Comparison of ENCODE assay signal across 8 mouse cellular contexts in genomic region chr9:107984052-107984753, GRCm38 (mm10). TPM values are rescaled to one million over a fixed set of nuclear protein-coding genes. Genes with fewer than 3 reads are reported as not detected.
A peak's percentile ranks its signal among the peaks of the same experiment; 100 is the strongest.
DNase-seq lines count a peak whose midpoint lies in the region; ATAC-seq and TF ChIP-seq lines count a peak whose summit lies in the region.

No protein-coding gene starts in this region.

- no peaks in the 10 kb centered on the region; the same call in 1 of the 2 replicates for H3K36me3 ChIP-seq in neural tube, embryonic 11.5 days (ENCODE audit: control insufficient read depth, insufficient read depth, low read length)
- H3K36me3 ChIP-seq in forebrain, postnatal 0 days (ENCODE audit: insufficient read depth) = no peaks in the 10 kb centered on the region
- no peaks in the 10 kb centered on the region for H3K36me3 ChIP-seq in neural tube, embryonic 14.5 days (ENCODE audit: control insufficient read depth, insufficient read depth, low read length)

- H3K9me3 ChIP-seq in neural tube, embryonic 11.5 days (ENCODE audit: control insufficient read depth, low read length) = no peaks in the 10 kb centered on the region
- H3K9me3 ChIP-seq in forebrain, postnatal 0 days (ENCODE audit: low read length) = no peaks in the 10 kb centered on the region
- H3K9me3 ChIP-seq in neural tube, embryonic 14.5 days (ENCODE audit: control insufficient read depth, low read length) = no peaks in the 10 kb centered on the region

- peaks cover 13% of the 10 kb centered on the region for H3K4me1 ChIP-seq in neural tube, embryonic 11.5 days (ENCODE audit: control insufficient read depth, insufficient read depth, low read length)
- peaks cover 5% of the 10 kb centered on the region; the same call in 1 of the 2 replicates for H3K4me1 ChIP-seq in forebrain, postnatal 0 days (ENCODE audit: insufficient read depth)
- H3K4me1 ChIP-seq in neural tube, embryonic 14.5 days (ENCODE audit: control insufficient read depth, insufficient read depth, low read length) = no peaks in the 10 kb centered on the region

- TF ChIP-seq CTCF in forebrain, postnatal 0 days (IDR thresholded peaks at IDR 0.05; ENCODE audit: low read depth) = no peak

- H3K27ac ChIP-seq in neural tube, embryonic 11.5 days (ENCODE audit: low read depth, low read length) = peak overlapping the region; percentile 91
- 0 out of 2 replicates have a peak overlapping the region, but pooled peaks have one; percentile 21 for H3K27ac ChIP-seq in forebrain, postnatal 0 days (ENCODE audit: low read depth, low read length)
- H3K27ac ChIP-seq in neural tube, embryonic 14.5 days (ENCODE audit: low read depth, low read length) = peak overlapping the region; percentile 82

- 61% methylated on average over 19 of the region's 19 CpGs for WGBS in neural tube, embryonic 11.5 days
- 81% methylated on average over 19 of the region's 19 CpGs for WGBS in forebrain, postnatal 0 days
- 72% methylated on average over 19 of the region's 19 CpGs for WGBS in neural tube, embryonic 14.5 days

- H3K27me3 ChIP-seq in neural tube, embryonic 11.5 days (ENCODE audit: control insufficient read depth, insufficient read depth, low read length) = peaks cover 6% of the 10 kb centered on the region
- H3K27me3 ChIP-seq in forebrain, postnatal 0 days (ENCODE audit: insufficient read depth, low read length) = no peaks in the 10 kb centered on the region
- H3K27me3 ChIP-seq in neural tube, embryonic 14.5 days (ENCODE audit: control insufficient read depth, insufficient read depth, low read length) = peaks cover 9% of the 10 kb centered on the region

- no peak for ATAC-seq in neural tube, embryonic 11.5 days (ENCODE audit: insufficient read depth, low FRiP score, low TSS enrichment)
- ATAC-seq in forebrain, postnatal 0 days = no peak
- no peak for ATAC-seq in neural tube, embryonic 14.5 days (ENCODE audit: low read depth)

- peak overlapping the region; percentile 65 for H3K9ac ChIP-seq in neural tube, embryonic 11.5 days (ENCODE audit: low read length)
- H3K9ac ChIP-seq in forebrain, postnatal 0 days = no peak overlapping the region
- H3K9ac ChIP-seq in neural tube, embryonic 14.5 days (replicated peaks; ENCODE audit: low read depth, low read length) = peak overlapping the region; percentile 41; the same call in 1 of the 2 replicates

- no peak for DNase-seq in neural tube, embryonic 11.5 days (ENCODE audit: low spot score)
- no peak for DNase-seq in neural tube, embryonic 10.5 days (ENCODE audit: extremely low spot score, low spot score)
- DNase-seq in forebrain, postnatal 0 days = no peak
- peak; percentile 41 to 60 for DNase-seq in kidney, postnatal 4 days
- DNase-seq in urinary bladder, adult 18-20 months (ENCODE audit: low spot score in 2 of 2) = no peak
- DNase-seq in right cerebral cortex, adult 18-20 months = no peak
- DNase-seq in layer of hippocampus, postnatal 36 days = no peak

- H3K4me3 ChIP-seq in neural tube, embryonic 11.5 days (ENCODE audit: low read depth, low read length) = peak overlapping the region; percentile 66
- H3K4me3 ChIP-seq in forebrain, postnatal 0 days (ENCODE audit: low read depth, low read length) = 0 out of 2 replicates have a peak overlapping the region, but pooled peaks have one; percentile 64
- peak overlapping the region; percentile 46 for H3K4me3 ChIP-seq in neural tube, embryonic 14.5 days (ENCODE audit: low read depth, low read length)

- peak overlapping the region; percentile 79 for H3K4me2 ChIP-seq in neural tube, embryonic 11.5 days (ENCODE audit: low read depth)
- H3K4me2 ChIP-seq in forebrain, postnatal 0 days (ENCODE audit: low read depth) = peak overlapping the region; percentile 91
- H3K4me2 ChIP-seq in neural tube, embryonic 14.5 days (ENCODE audit: low read depth, low read length) = peak overlapping the region; percentile 67

RNA-seq across cellular contexts. Expression of gene Gm20661, which starts 1.3 kb away (rescaled TPM):
- polyA plus RNA-seq in neural tube, embryonic 11.5 days (2014; fragmentation: Nextera tagmentation; extraction: Ambion mirVana) = 2.9 and 3.5 TPM in 2 replicates
- 0.46 TPM in 1 of 2 replicates, not detected in the other for total RNA-seq in forebrain, postnatal 0 days (2014; rRNA removed)
- polyA plus RNA-seq in forebrain, postnatal 0 days (2015; fragmentation: Nextera tagmentation; extraction: Ambion mirVana) = 0.12 and 0.20 TPM in 2 replicates
- polyA plus RNA-seq in neural tube, embryonic 14.5 days (2014; fragmentation: Nextera tagmentation; extraction: Ambion mirVana) = 0.58 and 1.8 TPM in 2 replicates
- 1 to 10 TPM; 1.2 to 2.3 TPM for total RNA-seq in layer of hippocampus, postnatal 36 days (2021)

RNA-seq across cellular contexts. Expression of gene Inka1, which starts 1.5 kb away (rescaled TPM):
- 62.9 and 71.3 TPM in 2 replicates for polyA plus RNA-seq in neural tube, embryonic 11.5 days (2014; fragmentation: Nextera tagmentation; extraction: Ambion mirVana)
- total RNA-seq in forebrain, postnatal 0 days (2014; rRNA removed) = 6.3 and 7.8 TPM in 2 replicates
- polyA plus RNA-seq in forebrain, postnatal 0 days (2015; fragmentation: Nextera tagmentation; extraction: Ambion mirVana) = 20.3 and 23.0 TPM in 2 replicates
- 10.4 and 19.5 TPM in 2 replicates for polyA plus RNA-seq in neural tube, embryonic 14.5 days (2014; fragmentation: Nextera tagmentation; extraction: Ambion mirVana)
- 10 to 100 TPM; 10.3 to 10.6 TPM for total RNA-seq in layer of hippocampus, postnatal 36 days (2021)

RNA-seq across cellular contexts. Expression of gene Cdhr4, which starts 8.1 kb away (rescaled TPM):
- 4.8 and 5.7 TPM in 2 replicates for polyA plus RNA-seq in neural tube, embryonic 11.5 days (2014; fragmentation: Nextera tagmentation; extraction: Ambion mirVana)
- 3.1 and 4.4 TPM in 2 replicates for total RNA-seq in forebrain, postnatal 0 days (2014; rRNA removed)
- polyA plus RNA-seq in forebrain, postnatal 0 days (2015; fragmentation: Nextera tagmentation; extraction: Ambion mirVana) = 0.38 and 0.69 TPM in 2 replicates
- 1.2 and 4.5 TPM in 2 replicates for polyA plus RNA-seq in neural tube, embryonic 14.5 days (2014; fragmentation: Nextera tagmentation; extraction: Ambion mirVana)
- 1 to 10 TPM; 3.7 to 5.5 TPM for total RNA-seq in layer of hippocampus, postnatal 36 days (2021)

RNA-seq across cellular contexts. Expression of gene Uba7, which starts 8.9 kb away (rescaled TPM):
- polyA plus RNA-seq in neural tube, embryonic 11.5 days (2014; fragmentation: Nextera tagmentation; extraction: Ambion mirVana) = 10.9 and 12.1 TPM in 2 replicates
- total RNA-seq in forebrain, postnatal 0 days (2014; rRNA removed) = 3.5 and 4.0 TPM in 2 replicates
- 4.5 and 4.8 TPM in 2 replicates for polyA plus RNA-seq in forebrain, postnatal 0 days (2015; fragmentation: Nextera tagmentation; extraction: Ambion mirVana)
- 2.0 and 8.2 TPM in 2 replicates for polyA plus RNA-seq in neural tube, embryonic 14.5 days (2014; fragmentation: Nextera tagmentation; extraction: Ambion mirVana)
- total RNA-seq in layer of hippocampus, postnatal 36 days (2021) = 1 to 10 TPM; 4.6 to 5.2 TPM

RNA-seq across cellular contexts. Expression of gene Gm20662, which starts 11.9 kb away (rescaled TPM):
- 0.13 and 0.14 TPM in 2 replicates for polyA plus RNA-seq in neural tube, embryonic 11.5 days (2014; fragmentation: Nextera tagmentation; extraction: Ambion mirVana)
- total RNA-seq in forebrain, postnatal 0 days (2014; rRNA removed) = 4.2 and 7.9 TPM in 2 replicates
- not detected in 2 replicates for polyA plus RNA-seq in forebrain, postnatal 0 days (2015; fragmentation: Nextera tagmentation; extraction: Ambion mirVana)
- polyA plus RNA-seq in neural tube, embryonic 14.5 days (2014; fragmentation: Nextera tagmentation; extraction: Ambion mirVana) = 0.94 TPM in 1 of 2 replicates, not detected in the other
- 1 to 10 TPM; 1.6 to 3.8 TPM for total RNA-seq in layer of hippocampus, postnatal 36 days (2021)

Comparison
In these comparisons a context has a peak if more than half of its experiments do, and no peak if none do; other contexts are left out.
1. DNase-seq: peak in kidney, postnatal 4 days (2 of 2); none in neural tube, embryonic 11.5 days (single experiment), neural tube, embryonic 10.5 days (single experiment), forebrain, postnatal 0 days (single experiment), urinary bladder, adult 18-20 months (0 of 2), right cerebral cortex, adult 18-20 months (single experiment) and layer of hippocampus, postnatal 36 days (0 of 2).
2. H3K27ac ChIP-seq: peak in every context shown above with its lines; median percentile 91 in neural tube, embryonic 11.5 days; 82 in neural tube, embryonic 14.5 days; 21 in forebrain, postnatal 0 days.
3. Peak in every context shown above with its lines, with median percentiles within 50 percentile points of each other: H3K4me2 ChIP-seq and H3K4me3 ChIP-seq.